Mouse (Mus musculus) midbrain, embryonic 12.5 days (tissue): ENCODE measurements around the gene Ntn1. TPM values are rescaled to one million over a fixed set of nuclear protein-coding genes. Genes with fewer than 3 reads are reported as not detected.

Source experiments
- microRNA-seq: library from miRNA; unstranded; fragments of <30 nt; microRNA quantifications from one replicate; pipeline ENCODE4, GENCODE M21; 2017
- polyA plus RNA-seq: library from polyadenylated mRNA; unstranded; fragments of >200 nt; fragmentation: Nextera tagmentation; extraction: Ambion mirVana; gene quantifications from 2 replicates; pipeline ENCODE4 v1.2.1, GENCODE M21; 2016

Gene Ntn1
- polyA plus RNA-seq, 1 experiment from 2014 or later = 34.6 TPM

Small RNAs within 50 kb of the gene (microRNA-seq; reads per million reads assigned to microRNA genes)
- not detected for gene Mir6406

Other genes with a start within 250 kb of the Ntn1 start
- gene Pik3r5, start 31.3 kb upstream of the Ntn1 start, polyA plus RNA-seq = 0.34 and 0.63 TPM in 2 replicates
- gene Pik3r6, start 102.2 kb upstream of the Ntn1 start, polyA plus RNA-seq = 0.75 and 1.9 TPM in 2 replicates
- not detected in 2 replicates for gene Mfsd6l, start 155.4 kb upstream of the Ntn1 start, polyA plus RNA-seq
- gene Ccdc42, start 186.2 kb upstream of the Ntn1 start, polyA plus RNA-seq = 0.87 and 1.0 TPM in 2 replicates